Mouse (Mus musculus): ENCODE data around the gene Fcmr. TPM values are rescaled to one million over a fixed set of nuclear protein-coding genes. Genes with fewer than 3 reads are reported as not detected.

Fcmr gene
- total RNA-seq (2023), result 1,000 to 10,000 TPM; 1,016 to 1,048 TPM

GRCm38 (mm10) chr1:130865541-130866221 lies at the start of gene Fcmr:
TSS of gene Fcmr (plus strand) at chr1:130865669.

GRCm38 (mm10) chr1:130826448-130826847 lies 39.0 kb upstream of the Fcmr start, which contains the start of gene Pigr:
TSS of gene Pigr (plus strand) at chr1:130826684.

GRCm38 (mm10) chr1:130887354-130887753 lies 21.9 kb downstream of the Fcmr start, which contains the start of gene Il24:
TSS of gene Il24 (minus strand) at chr1:130887454.

GRCm38 (mm10) chr1:130911401-130912010 lies 46.0 kb downstream of the Fcmr start, which contains the start of gene Il20:
TSS of gene Il20 (minus strand) at chr1:130911451.

Other genes with a start within 250 kb of the Fcmr start
- not detected for gene Zp3r, start 236.0 kb upstream of the Fcmr start, total RNA-seq (2023)
- gene C4bp, start 204.0 kb upstream of the Fcmr start, total RNA-seq (2023), result not detected
- not detected for gene Gm29427, start 149.9 kb upstream of the Fcmr start, total RNA-seq (2023)
- 10 to 100 TPM; 10.0 to 14.5 TPM for gene Yod1, start 148.3 kb upstream of the Fcmr start, total RNA-seq (2023)
- 10 to 100 TPM; 24.2 to 26.4 TPM for gene Pfkfb2, start 136.4 kb upstream of the Fcmr start, total RNA-seq (2023)
- under 1 TPM; 0.36 to 0.73 TPM for gene AA986860, start 133.7 kb upstream of the Fcmr start, total RNA-seq (2023)
- gene Fcamr, start 64.8 kb upstream of the Fcmr start, total RNA-seq (2023), result not detected
- 1 to 10 TPM; 4.4 to 4.6 TPM for gene Pigr, start 39.0 kb upstream of the Fcmr start, total RNA-seq (2023)
- not detected for gene Il24, start 21.8 kb downstream of the Fcmr start, total RNA-seq (2023)
- gene Il20, start 45.8 kb downstream of the Fcmr start, total RNA-seq (2023), result not detected
- not detected for gene Il19, start 74.4 kb downstream of the Fcmr start, total RNA-seq (2023)
- 1 to 10 TPM; 2.4 to 2.9 TPM for gene Il10, start 154.2 kb downstream of the Fcmr start, total RNA-seq (2023)
- 100 to 1,000 TPM in 1 of 2 experiments, 10 to 100 TPM in 1; 97.4 to 102 TPM for gene Mapkapk2, start 232.2 kb downstream of the Fcmr start, total RNA-seq (2023)

All from B cell, adult 67 days (primary cell).